Mouse (Mus musculus): ENCODE data around the gene Pak6.

DNA sequence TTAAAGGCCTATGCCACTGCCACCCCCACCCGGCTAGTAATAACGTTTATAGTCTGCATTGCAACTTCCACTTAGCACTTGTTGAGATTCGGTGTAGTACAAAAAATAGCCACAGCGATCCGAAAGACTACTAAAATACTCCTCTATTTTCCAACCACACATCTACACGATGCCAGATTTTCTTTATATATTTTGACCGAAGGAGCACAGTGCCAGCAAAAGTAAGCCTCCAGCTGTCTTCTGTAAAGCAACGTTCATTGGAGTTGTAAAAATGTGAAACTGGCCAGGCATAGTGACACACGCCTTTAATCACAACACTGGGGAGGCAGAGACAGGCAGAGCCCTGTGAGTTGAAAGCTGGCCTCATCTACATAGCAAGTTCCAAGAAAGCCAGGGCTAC lies 78.1 kb downstream of the Pak6 start:
- no peak for TF ChIP-seq CTCF (IDR thresholded peaks at IDR 0.05; ENCODE audit: insufficient read depth, low read depth, low read length)
- TF ChIP-seq POLR2A (IDR thresholded peaks at IDR 0.05; ENCODE audit: insufficient read depth, low read depth, low read length) = no peak
